Mouse (Mus musculus): ENCODE measurements around the gene Rdh16f1.

DNA sequence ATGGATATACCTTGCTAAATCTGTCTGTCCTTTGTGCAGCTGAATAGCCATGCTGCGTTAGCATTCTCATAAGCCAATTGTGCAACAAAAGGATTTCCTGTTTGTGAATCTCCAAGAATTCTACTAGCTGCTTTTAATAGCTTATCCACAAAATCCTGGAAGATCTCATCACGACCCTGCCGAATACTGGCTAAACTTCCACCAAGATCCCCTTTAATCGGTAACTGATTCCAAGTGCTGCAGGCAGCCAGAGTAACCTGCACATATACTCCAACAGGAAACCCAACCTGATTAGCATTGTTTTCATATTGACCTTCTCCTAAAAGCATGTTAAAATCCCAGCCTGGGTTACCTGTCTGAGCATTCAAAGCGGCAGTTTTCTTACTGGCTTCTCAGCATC, 75.7 kb downstream of the Rdh16f1 start:
- no peak for TF ChIP-seq CTCF (IDR thresholded peaks at IDR 0.05; ENCODE audit: low read depth)
- TF ChIP-seq EP300 (IDR thresholded peaks at IDR 0.05; ENCODE audit: low read depth): no peak
